Mouse (Mus musculus) embryonic fibroblast, embryonic 13.5 days (primary cell): ENCODE measurements around the gene Bpgm.

ENCODE experiments used
- CTCF ChIP-seq: IDR thresholded peaks from 2 replicates; pipeline ENCODE4 v1.5.1; 2011; ENCODE audit warnings: mild to moderate bottlenecking, control low read depth, low read length, moderate library complexity, borderline replicate concordance; ENCODE audit not compliant: insufficient read depth
- POLR2A ChIP-seq: IDR thresholded peaks from 2 replicates; pipeline ENCODE4 v1.6.1; 2011; ENCODE audit warnings: low read depth, mild to moderate bottlenecking, control low read depth, low read length, moderate library complexity

DNA sequence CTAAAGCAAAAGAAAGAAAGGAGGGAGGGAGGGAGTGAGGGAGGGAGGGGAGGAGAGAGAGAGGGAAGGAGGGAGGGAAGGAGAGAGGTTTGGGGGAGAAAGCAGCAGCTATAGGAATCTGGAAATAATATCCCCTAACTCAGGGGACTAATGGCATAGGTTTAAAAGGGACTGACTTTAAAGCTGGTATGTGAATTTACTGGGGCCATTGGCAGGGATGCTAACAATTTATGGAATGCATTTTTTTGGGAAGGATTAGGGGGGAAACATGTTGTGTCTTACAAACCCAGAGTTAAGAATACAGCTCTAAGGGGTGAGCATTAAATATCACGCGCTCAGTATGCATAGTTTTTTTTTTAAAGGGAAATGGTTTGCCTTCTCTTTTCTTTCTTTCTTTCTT, 44.5 kb downstream of the Bpgm start:
- no peak for TF ChIP-seq CTCF
- TF ChIP-seq POLR2A, result no peak
